Mouse (Mus musculus) C2C12 (cell line): ENCODE results near the gene Rgs4.

Experiments
- CEBPB ChIP-seq: IDR thresholded peaks from one replicate; pipeline ENCODE4 v1.6.1; 2011; ENCODE audit warnings: low read depth, mild to moderate bottlenecking, control low read depth, moderate library complexity
- CTCF ChIP-seq: IDR thresholded peaks from one replicate; pipeline ENCODE4 v1.5.1; 2011; ENCODE audit not compliant: control insufficient read depth, insufficient read depth, insufficient read length
- MAX ChIP-seq: IDR thresholded peaks from one replicate; pipeline ENCODE4 v1.6.1; 2011; ENCODE audit warnings: mild to moderate bottlenecking, control low read depth

DNA sequence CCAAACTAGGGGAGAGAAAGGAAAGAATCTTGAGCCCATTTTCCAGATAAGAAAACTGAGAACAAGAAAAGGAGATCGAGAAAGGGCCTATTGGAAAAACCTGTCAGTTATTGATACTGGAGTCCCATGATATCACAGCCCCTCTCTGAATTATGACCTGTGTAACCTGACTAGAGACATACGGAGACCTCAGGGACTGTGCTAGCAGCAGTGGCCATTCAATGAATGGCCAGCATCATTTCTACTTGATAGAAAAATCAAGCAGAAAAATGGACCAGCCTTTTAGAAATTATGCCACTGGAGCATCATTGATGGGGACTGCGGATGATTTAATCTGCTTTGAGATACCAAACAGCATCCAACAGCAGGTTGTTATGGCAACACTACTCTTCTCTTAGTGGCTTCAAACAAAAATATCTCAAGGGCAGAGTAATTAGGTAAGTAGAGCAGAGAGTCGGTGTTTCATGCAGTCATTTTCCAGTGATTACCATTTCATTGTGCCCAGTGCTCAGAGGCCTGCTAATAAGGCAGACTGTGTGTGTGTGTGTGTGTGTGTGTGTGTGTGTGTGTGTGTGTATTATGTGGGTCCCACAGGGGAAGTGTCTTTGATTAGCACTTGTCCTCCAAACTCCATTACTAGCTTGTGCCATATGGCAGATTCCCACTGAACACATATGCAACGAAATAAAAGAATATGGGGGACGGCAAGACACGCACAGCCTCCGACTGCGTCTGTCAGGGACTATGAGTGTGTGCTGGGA, 16.6 kb upstream of the Rgs4 start:
- TF ChIP-seq CTCF (no peak), MAX (no peak), CEBPB (no peak)
